Mouse (Mus musculus) kidney, embryonic 16.5 days (tissue): ENCODE results near the gene Pnck. TPM values are rescaled to one million over a fixed set of nuclear protein-coding genes. Genes with fewer than 3 reads are reported as not detected.
A peak's percentile ranks its signal among the peaks of the same experiment; 100 is the strongest.

ENCODE experiments used
- ATAC-seq: fragments of 200-750 bp; cut with Nextera tagmentation; 2 replicates; pipeline ENCODE4 v1.8.0; 2017; ENCODE audit warnings: moderate TSS enrichment; ENCODE audit not compliant: low FRiP score, low TSS enrichment
- H3K27ac ChIP-seq: fragments of 300-500 bp; sonication (generic); 2 replicates; pipeline ENCODE4 v1.5.1; 2014; ENCODE audit warnings: low read length
- H3K27me3 ChIP-seq: fragments of 300-500 bp; sonication (generic); 2 replicates; pipeline ENCODE4 v1.6.1; 2014; ENCODE audit warnings: low read length, control low read depth, mixed read lengths; ENCODE audit not compliant: insufficient read depth
- H3K36me3 ChIP-seq: fragments of 300-500 bp; sonication (generic); 2 replicates; pipeline ENCODE4 v1.6.1; 2014; ENCODE audit warnings: low read length, control low read depth, mixed read lengths; ENCODE audit not compliant: insufficient read depth
- H3K4me1 ChIP-seq: fragments of 300-500 bp; sonication (generic); 2 replicates; pipeline ENCODE4 v1.6.1; 2014; ENCODE audit warnings: low read length, control low read depth, mixed read lengths; ENCODE audit not compliant: insufficient read depth
- H3K4me2 ChIP-seq: fragments of 300-500 bp; sonication (generic); replicated peaks from 2 replicates; pipeline ENCODE4 v1.6.1; 2014; ENCODE audit warnings: low read depth, low read length
- H3K4me3 ChIP-seq: fragments of 300-500 bp; sonication (generic); 2 replicates; pipeline ENCODE4 v1.5.1; 2014; ENCODE audit warnings: mild to moderate bottlenecking, low read length
- H3K9ac ChIP-seq: fragments of 300-500 bp; sonication (generic); replicated peaks from 2 replicates; pipeline ENCODE4 v1.6.1; 2014; ENCODE audit warnings: low read length
- H3K9me3 ChIP-seq: fragments of 300-500 bp; sonication (generic); 2 replicates; pipeline ENCODE4 v1.6.1; 2016; ENCODE audit warnings: low read length, control low read depth
- WGBS: fragments of 180-500 bp; shearing (Covaris S2); extraction: QIAGEN DNeasy Blood & Tissue Kit; methylation state at CpG from one replicate; pipeline ENCODE4 v1.1.7; 2014; 5-methylcytosine and 5-hydroxymethylcytosine counted together
- polyA plus RNA-seq: library from polyadenylated mRNA; unstranded; fragments of >200 nt; fragmentation: Nextera tagmentation; extraction: Ambion mirVana; gene quantifications from 2 replicates; pipeline ENCODE4 v1.2.1, GENCODE M21; 2015

The Pnck gene
- 15.8 and 20.6 TPM in 2 replicates for polyA plus RNA-seq

DNA sequence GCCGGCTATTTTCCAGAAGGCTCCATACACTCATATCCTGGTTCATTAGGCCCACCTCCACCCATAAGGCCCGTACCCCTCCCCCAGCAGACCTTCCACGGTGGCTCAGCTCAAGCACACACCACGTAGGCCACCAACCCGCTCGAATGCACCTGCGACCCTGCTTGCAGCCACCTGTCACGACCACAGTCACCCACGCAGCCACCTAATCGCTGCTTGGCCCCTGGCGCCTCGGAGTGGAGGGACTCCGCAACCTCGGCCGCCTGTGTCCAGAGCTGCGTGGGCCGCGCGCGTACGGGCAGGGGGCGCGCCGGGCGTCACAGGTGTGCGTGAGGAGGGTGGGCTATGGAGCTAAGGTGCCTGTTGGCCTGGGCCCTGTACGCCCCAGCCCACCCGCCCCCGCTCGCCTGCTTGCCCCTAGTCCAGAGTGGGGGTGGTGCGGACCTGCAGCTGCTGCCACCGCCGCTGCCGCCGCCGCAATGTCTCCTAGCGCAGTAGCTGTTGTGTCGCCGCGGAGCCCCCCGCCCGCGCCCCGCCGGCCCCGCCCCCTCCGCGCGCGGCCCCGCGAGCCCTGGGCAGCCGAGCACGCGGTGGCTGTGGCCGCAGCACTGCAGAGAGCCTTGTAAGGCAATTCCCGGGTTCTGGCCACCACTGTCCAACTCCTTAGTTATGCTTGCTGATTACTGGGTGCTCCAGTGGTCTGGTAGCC is at the start of gene Pnck:
Gene Pnck (minus strand): TSS at position 543 of the 709 bp plus-strand sequence.
- Histone ChIP-seq H3K27me3 (no peaks in the 10 kb centered on the region; the same call in 1 of the 2 replicates), H3K4me3 (peak within 1 kb of the TSS; percentile 50), H3K27ac (no peak within 1 kb of the TSS), H3K4me1 (no peaks in the 10 kb centered on the region), H3K9ac (peak within 1 kb of the TSS; percentile 63), H3K4me2 (peak within 1 kb of the TSS; percentile 79), H3K9me3 (no peaks in the 10 kb centered on the region), H3K36me3 (no peaks in the 10 kb centered on the region)
- 30% methylated on average over 44 of the region's 57 CpGs for WGBS
- peak; percentile 63 for ATAC-seq

DNA sequence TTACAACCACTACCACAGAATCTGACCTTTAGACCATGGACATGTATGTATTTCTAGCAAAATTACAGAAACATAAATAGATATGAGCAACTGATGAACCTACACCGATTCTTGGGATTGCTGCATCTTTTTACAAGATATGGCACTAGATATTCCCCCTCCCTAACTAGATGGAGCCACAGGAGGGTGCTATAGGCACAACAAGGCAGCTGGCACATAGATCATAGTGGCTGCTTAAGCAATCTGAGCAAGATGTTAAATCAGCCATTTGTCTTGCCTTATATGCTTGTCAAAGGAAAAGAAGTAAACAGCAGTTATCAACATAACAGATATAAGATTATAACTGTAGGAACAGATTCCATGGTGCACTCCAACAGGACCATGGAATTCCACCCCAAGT is 40.6 kb upstream of the Pnck start:
- H3K9me3 ChIP-seq, result no peaks in the 10 kb centered on the region
- no peak overlapping the region for H3K9ac ChIP-seq
- WGBS, result 83% methylated on average over 1 of the region's 1 CpGs
- H3K27me3 ChIP-seq, result peaks cover 3% of the 10 kb centered on the region; the same call in 1 of the 2 replicates
- no peaks in the 10 kb centered on the region for H3K4me1 ChIP-seq
- ATAC-seq, result no peak
- no peak overlapping the region for H3K4me2 ChIP-seq
- no peak overlapping the region for H3K27ac ChIP-seq
- 0 out of 2 replicates have a peak, but pooled peaks cover 7% of the 10 kb centered on the region for H3K36me3 ChIP-seq
- H3K4me3 ChIP-seq, result no peak overlapping the region

DNA sequence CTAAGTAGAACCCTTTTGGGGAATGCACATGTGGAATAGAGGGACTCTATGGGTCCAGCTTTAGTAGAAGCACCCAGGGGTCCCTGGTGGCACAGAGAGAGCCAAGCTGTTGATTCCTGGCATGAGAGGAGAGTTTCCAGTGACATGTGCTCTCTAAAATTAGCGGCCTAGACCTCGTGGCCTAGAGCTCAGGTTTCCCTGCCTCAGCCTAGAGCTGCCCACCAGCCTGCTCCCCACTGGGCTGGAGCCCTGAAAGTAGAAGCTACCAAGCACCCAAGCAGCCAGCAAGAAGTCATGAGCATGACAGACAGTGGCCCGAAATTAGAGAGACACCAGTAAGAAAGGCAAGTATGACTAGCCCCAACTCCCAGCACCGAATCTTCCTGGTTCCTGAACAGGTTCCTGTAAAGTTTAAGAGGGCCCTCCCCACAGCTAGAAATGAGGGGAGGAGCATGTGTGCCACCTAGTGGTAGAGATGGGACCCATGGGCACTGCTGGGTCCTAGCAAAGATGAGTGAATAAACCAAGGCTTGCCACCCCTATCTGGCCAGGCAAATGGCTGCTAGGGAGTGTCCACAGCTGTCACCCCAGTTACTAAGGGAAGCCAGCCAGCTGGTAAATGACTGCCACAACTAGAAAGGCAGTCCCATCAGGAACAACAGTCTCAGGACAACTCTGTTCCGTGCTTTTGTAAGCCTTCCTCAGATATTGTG is 31.2 kb upstream of the Pnck start:
- H3K27me3 ChIP-seq, result no peaks in the 10 kb centered on the region
- no peak overlapping the region for H3K4me2 ChIP-seq
- WGBS, result 50% methylated on average over 5 of the region's 5 CpGs
- no peak overlapping the region for H3K27ac ChIP-seq
- 0 out of 2 replicates have a peak, but pooled peaks have one; percentile 57 for ATAC-seq
- no peak overlapping the region for H3K9ac ChIP-seq
- H3K4me1 ChIP-seq, result no peaks in the 10 kb centered on the region
- no peak overlapping the region for H3K4me3 ChIP-seq
- H3K36me3 ChIP-seq, result peaks cover 14% of the 10 kb centered on the region; the same call in 1 of the 2 replicates
- no peaks in the 10 kb centered on the region for H3K9me3 ChIP-seq

DNA sequence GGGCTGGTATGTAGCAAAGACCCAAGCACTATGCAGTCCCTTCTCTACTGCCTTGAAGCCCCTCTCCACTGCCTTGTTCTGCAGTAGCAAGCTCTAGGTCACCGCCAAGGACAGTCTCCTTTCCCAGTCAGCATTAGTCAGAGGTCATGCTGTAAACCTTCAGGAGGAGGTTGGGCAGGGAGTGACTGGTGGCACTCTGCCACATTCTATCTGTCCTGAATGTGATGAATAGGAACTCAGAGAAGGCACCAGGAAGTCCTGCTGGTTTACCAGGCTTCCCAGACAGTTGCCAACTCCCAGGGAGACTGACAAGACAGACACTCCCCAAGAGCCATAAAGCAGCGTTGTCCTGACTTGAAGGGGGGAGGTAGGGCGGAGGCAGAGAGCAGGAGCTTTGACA is 25.7 kb upstream of the Pnck start:
- H3K4me1 ChIP-seq, result no peaks in the 10 kb centered on the region
- H3K9me3 ChIP-seq, result no peaks in the 10 kb centered on the region
- H3K4me2 ChIP-seq, result no peak overlapping the region
- no peak overlapping the region for H3K9ac ChIP-seq
- ATAC-seq, result no peak
- WGBS, result 60% methylated on average over 3 of the region's 3 CpGs
- no peak overlapping the region for H3K4me3 ChIP-seq
- H3K27me3 ChIP-seq, result no peaks in the 10 kb centered on the region; the same call in 1 of the 2 replicates
- H3K36me3 ChIP-seq, result peaks cover 26% of the 10 kb centered on the region; the same call in 1 of the 2 replicates
- 0 out of 2 replicates have a peak overlapping the region, but pooled peaks have one; percentile 10 for H3K27ac ChIP-seq

DNA sequence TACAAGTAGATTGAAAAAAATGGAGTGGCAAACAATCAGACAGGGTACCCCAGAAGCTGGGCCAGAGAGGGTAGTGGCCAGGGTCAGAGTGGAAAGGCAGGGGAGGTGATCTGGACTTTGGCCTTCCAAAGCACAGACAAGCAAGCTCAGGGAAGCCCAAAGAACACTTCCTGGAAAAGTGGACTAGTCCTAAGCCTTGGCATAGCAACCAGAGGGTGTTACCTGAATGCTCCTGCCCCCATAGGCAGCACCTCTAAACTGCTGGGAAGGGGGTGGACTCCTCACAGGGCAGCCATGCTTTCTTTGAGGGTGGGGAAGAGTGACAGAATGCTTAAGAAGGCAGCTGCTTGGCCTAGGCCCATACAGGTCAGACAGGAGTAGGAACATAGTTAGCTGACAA is 25.1 kb upstream of the Pnck start:
- no peak for ATAC-seq
- H3K4me2 ChIP-seq, result no peak overlapping the region
- H3K36me3 ChIP-seq, result peaks cover 28% of the 10 kb centered on the region; the same call in 1 of the 2 replicates

DNA sequence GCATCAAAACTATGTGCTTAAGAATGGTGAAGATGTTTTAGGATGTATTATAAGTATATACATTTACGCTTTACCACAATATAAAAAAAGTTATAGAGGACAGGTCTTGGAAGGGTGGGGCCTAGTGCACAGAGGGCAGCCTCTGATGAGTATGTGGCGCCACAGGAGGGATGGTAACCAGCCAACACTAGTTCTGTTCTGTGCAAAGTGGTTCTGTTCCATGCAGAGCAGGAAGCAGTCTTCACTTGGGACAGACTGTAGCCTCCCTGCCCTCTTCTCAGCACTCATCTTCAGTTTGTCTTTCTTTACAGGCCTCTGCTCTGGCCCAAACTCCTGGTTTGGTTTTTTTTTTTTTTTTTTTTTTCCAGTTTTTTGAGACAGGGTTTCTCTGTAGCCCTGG is 24.2 kb upstream of the Pnck start:
- no peaks in the 10 kb centered on the region for H3K9me3 ChIP-seq
- H3K4me1 ChIP-seq, result no peaks in the 10 kb centered on the region
- H3K4me2 ChIP-seq, result no peak overlapping the region
- no peak for ATAC-seq
- H3K9ac ChIP-seq, result no peak overlapping the region
- H3K27ac ChIP-seq, result no peak overlapping the region
- H3K27me3 ChIP-seq, result no peaks in the 10 kb centered on the region; the same call in 1 of the 2 replicates
- WGBS, result 84% methylated on average over 2 of the region's 2 CpGs
- H3K4me3 ChIP-seq, result no peak overlapping the region
- H3K36me3 ChIP-seq, result 0 out of 2 replicates have a peak, but pooled peaks cover 29% of the 10 kb centered on the region

More for the DNA sequence above, 25.1 kb upstream of the Pnck start:
- H3K4me3 ChIP-seq, result no peak overlapping the region
- no peak overlapping the region for H3K9ac ChIP-seq
- no peaks in the 10 kb centered on the region for H3K4me1 ChIP-seq
- H3K9me3 ChIP-seq, result no peaks in the 10 kb centered on the region
- no peaks in the 10 kb centered on the region; the same call in 1 of the 2 replicates for H3K27me3 ChIP-seq
- no peak overlapping the region for H3K27ac ChIP-seq

DNA sequence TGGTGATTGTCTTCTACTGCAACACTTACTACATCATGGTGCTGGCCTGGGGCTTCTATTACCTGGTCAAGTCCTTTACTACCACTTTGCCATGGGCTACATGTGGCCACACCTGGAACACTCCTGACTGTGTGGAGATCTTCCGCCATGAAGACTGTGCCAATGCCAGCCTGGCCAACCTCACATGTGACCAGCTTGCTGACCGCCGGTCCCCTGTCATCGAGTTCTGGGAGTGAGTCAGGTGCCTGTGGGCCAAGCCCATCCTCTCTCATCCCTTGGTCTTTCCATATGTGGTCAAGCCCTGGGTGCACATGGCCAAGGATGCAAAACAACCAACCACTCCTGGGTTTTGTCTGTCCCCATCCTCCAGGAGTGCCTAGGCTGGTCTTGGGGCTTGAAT is 16.8 kb upstream of the Pnck start:
- Histone ChIP-seq H3K4me1 (peaks cover 11% of the 10 kb centered on the region), H3K9ac (no peak overlapping the region), H3K27ac (no peak overlapping the region), H3K9me3 (no peaks in the 10 kb centered on the region), H3K4me2 (no peak overlapping the region), H3K36me3 (0 out of 2 replicates have a peak, but pooled peaks cover 14% of the 10 kb centered on the region), H3K27me3 (no peaks in the 10 kb centered on the region), H3K4me3 (no peak overlapping the region)
- WGBS, result 95% methylated on average over 4 of the region's 4 CpGs
- ATAC-seq, result no peak

DNA sequence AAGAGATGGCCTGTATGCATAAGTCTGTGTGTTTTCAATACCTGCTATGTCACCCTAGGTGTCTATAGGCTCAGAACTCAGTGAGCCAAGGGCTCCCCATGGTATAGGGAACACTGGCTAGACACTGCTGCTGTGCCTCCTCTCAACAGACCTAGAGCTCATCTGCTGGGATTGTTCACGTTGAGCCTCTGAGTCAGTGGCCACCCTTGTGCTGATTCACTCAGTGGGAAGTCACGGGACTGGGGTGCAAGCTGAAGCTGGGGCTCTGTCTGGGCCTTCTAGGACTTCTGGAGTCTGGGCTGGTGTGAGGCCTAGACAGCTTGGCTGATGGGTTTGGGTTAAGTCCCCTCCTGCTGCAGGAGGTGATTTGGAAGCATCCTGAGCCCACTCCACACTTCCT is 15.3 kb upstream of the Pnck start:
- H3K9me3 ChIP-seq, result no peaks in the 10 kb centered on the region
- WGBS, result 74% methylated on average over 2 of the region's 2 CpGs
- peaks cover 11% of the 10 kb centered on the region for H3K4me1 ChIP-seq
- no peak for ATAC-seq
- peak overlapping the region; percentile 65 for H3K4me3 ChIP-seq
- no peak overlapping the region; the same call in 1 of the 2 replicates for H3K27ac ChIP-seq
- peak overlapping the region; percentile 64 for H3K4me2 ChIP-seq
- 0 out of 2 replicates have a peak, but pooled peaks cover 14% of the 10 kb centered on the region for H3K36me3 ChIP-seq
- H3K9ac ChIP-seq, result peak overlapping the region; percentile 80; the same call in 1 of the 2 replicates
- H3K27me3 ChIP-seq, result no peaks in the 10 kb centered on the region; the same call in 1 of the 2 replicates

DNA sequence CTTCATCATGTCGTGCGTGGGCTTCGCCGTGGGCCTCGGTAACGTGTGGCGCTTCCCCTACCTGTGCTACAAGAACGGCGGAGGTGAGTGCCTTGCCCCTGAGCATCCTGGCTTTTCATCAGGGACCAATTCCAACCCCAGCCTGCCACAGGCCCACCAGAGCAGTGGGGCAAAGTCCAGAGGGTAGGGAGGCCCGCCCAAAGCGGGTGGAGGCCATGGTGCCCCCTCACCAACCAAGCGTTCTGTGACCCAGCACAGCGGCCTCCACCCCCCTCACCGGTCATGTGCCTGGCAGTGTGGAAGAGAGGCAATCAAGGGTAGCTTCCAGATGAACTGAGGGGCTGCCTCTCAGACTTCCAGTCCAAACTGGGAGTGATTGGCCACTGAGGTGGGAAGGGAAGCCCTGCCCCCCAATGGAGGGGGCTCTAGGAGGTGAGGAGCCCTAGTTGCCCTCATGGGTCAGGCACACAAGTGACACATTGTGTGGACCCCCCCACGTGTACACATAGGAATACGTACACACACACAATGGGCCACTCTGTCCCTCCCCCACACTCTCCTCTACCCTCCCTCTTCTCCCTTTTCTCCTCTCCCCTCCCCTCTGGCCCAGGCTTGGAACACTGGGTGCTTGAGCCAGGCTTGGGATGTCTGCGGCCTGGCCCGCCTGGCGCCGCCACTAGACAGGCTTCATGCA is 14.2 kb upstream of the Pnck start:
- H3K9me3 ChIP-seq, result no peaks in the 10 kb centered on the region
- WGBS, result 22% methylated on average over 20 of the region's 20 CpGs
- peak overlapping the region; percentile 64 for H3K4me2 ChIP-seq
- no peaks in the 10 kb centered on the region; the same call in 1 of the 2 replicates for H3K27me3 ChIP-seq
- peak; percentile 70 for ATAC-seq
- 0 out of 2 replicates have a peak, but pooled peaks cover 9% of the 10 kb centered on the region for H3K36me3 ChIP-seq
- H3K4me1 ChIP-seq, result peaks cover 11% of the 10 kb centered on the region
- peak overlapping the region; percentile 65 for H3K4me3 ChIP-seq
- peak overlapping the region; percentile 58; the same call in 1 of the 2 replicates for H3K27ac ChIP-seq
- H3K9ac ChIP-seq, result peak overlapping the region; percentile 80
